Mouse (Mus musculus): ENCODE measurements around the gene Dnajc13. TPM values are rescaled to one million over a fixed set of nuclear protein-coding genes. Genes with fewer than 3 reads are reported as not detected.
A peak's percentile ranks its signal among the peaks of the same experiment; 100 is the strongest.

Dnajc13 gene
- polyA plus RNA-seq, 1 experiment: 86.3 TPM

DNA sequence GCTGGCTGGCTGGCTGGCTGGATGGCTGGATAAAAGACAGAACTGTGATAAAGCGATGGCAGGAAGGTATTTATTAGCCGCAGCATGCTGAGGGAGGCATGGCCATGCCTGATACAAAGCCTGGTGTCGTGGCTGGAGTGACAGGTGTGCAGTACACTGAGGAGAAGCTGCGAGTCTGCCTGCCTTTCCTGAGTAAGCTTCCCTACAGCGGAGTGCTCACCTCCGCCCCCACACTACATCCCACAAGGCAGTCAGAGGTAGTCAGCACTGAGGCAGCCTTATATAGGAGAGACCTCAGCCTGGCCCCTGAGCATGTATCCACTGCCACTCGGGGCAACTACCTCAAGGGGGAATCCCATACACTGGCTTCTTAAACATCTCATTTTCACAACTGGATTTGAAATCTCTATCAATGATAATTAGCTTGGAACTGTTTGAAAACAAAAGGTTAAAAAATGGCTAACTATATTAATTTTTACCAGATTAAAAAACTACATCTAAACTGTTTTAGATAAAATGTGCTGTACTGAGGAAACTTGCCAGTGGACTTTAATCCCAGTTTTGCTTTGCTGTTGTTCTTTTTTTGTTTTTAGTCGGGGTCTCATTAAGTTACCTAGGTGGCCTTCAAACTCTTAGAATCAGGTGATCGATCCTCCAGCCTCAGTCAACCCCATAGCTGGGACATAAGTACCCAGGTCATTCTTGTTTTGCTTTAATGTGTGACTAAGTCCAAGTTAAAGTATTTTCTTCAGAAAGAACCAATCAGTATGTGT, 8.1 kb downstream of the Dnajc13 start:
- no peak for DNase-seq (ENCODE audit: low read depth)
- TF ChIP-seq POLR2A (IDR thresholded peaks at IDR 0.05; ENCODE audit: borderline replicate concordance, extremely low read depth, insufficient read depth, insufficient read length, poor library complexity, severe bottlenecking) (no peak), CTCF (IDR thresholded peaks at IDR 0.05; ENCODE audit: borderline replicate concordance, extremely low read depth, insufficient read depth, insufficient read length) (no peak)

DNA sequence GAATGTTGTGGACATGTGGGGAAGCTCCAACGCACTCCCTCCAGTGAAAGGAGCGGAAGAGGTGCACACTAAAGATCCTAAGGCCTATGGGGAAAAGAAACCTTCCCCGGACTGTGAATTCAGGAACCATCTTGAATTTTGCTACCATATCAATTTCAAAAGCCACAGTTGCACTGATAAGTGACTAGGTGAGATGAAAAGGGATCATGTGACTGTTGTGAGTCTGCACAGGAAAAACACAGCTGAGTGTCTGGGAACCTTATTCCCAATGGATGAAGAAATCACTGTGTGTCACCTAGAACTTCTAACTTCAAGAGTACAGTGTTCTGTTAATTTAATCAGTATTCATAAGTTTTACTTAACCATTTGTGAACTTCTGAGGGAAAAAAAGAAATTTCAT, 10.1 kb downstream of the Dnajc13 start:
- TF ChIP-seq CTCF (IDR thresholded peaks at IDR 0.05; ENCODE audit: borderline replicate concordance, extremely low read depth, insufficient read depth, insufficient read length): no peak
- DNase-seq (ENCODE audit: low read depth): no peak

- no peak for DNase-seq (ENCODE audit: low read depth)
- no peak for TF ChIP-seq POLR2A (IDR thresholded peaks at IDR 0.05; ENCODE audit: borderline replicate concordance, extremely low read depth, insufficient read depth, insufficient read length, poor library complexity, severe bottlenecking)
- TF ChIP-seq CTCF (IDR thresholded peaks at IDR 0.05; ENCODE audit: borderline replicate concordance, extremely low read depth, insufficient read depth, insufficient read length): no peak
Measured at GRCm38 (mm10) chr9:104251687-104252086, 11.0 kb downstream of the Dnajc13 start.

- DNase-seq (ENCODE audit: low read depth): no peak
Measured at GRCm38 (mm10) chr9:104251111-104251510, 11.6 kb downstream of the Dnajc13 start.

DNA sequence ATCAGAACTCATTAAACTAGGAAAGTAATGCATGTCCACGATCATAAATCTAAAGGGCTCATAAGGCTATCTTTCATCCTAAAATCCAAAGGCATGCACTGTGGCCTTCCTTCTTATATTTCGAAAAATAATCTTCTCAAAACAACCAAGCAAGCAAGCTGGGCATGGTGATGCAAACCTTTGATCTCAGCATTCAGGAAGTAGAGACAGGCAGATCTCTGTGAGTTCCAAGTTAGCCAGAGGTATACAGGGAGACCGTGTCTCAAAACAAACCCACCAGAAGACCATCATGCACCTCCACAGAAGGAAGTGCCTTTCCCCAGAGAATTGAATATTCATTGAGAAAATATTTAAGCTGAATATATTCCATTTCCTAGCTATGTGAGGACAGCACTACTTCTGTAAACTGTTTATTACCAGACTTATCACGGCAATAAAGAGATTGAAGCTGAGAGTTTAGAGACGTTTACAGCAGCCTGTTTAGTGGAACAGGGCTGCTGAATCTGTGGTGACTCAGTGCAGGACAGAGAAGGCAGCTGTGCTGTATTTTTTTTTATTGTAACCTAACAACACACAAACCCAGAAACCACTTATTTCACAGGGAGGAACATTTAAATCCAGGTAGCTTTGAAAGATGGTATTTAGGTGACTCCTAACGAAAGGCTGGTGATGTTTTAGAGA, 15.3 kb downstream of the Dnajc13 start:
- no peak for DNase-seq (ENCODE audit: low read depth)
- TF ChIP-seq CTCF (IDR thresholded peaks at IDR 0.05; ENCODE audit: borderline replicate concordance, extremely low read depth, insufficient read depth, insufficient read length) (no peak), POLR2A (IDR thresholded peaks at IDR 0.05; ENCODE audit: borderline replicate concordance, extremely low read depth, insufficient read depth, insufficient read length, poor library complexity, severe bottlenecking) (no peak)

More at GRCm38 (mm10) chr9:104251111-104251510, 11.6 kb downstream of the Dnajc13 start:
- TF ChIP-seq CTCF (IDR thresholded peaks at IDR 0.05; ENCODE audit: borderline replicate concordance, extremely low read depth, insufficient read depth, insufficient read length): no peak
- no peak for TF ChIP-seq POLR2A (IDR thresholded peaks at IDR 0.05; ENCODE audit: borderline replicate concordance, extremely low read depth, insufficient read depth, insufficient read length, poor library complexity, severe bottlenecking)

DNA sequence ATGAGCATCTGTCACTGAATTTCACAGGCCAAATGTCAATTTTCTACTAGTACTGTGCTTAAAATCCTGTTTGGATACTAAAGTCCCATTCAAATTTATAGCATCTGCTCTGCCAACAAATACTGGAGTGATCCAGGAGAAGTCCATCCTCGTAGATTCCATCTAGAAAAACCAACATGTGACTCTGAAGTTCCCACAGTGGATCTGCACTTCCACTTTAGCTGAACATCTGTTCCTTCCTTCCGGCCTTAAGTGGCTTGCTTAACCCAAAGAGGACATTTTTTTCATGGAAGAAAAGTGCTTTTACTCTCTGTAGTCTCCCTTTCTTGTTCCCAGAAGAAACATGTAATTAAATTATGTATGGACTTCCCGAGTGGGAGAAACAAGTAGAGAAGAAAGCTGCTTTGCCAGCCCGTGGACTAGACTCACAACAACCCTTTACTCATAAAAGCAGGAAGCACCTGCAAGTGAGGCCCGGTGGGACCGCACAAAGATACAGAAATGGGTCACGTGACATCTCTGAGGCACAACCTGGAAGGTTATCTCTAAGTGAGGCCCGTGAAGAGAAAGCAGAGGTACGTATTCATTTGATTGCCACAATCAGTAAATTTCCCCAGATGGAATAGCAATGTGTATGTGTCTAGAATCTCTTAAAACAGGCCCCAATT, 18.8 kb downstream of the Dnajc13 start:
- TF ChIP-seq POLR2A (IDR thresholded peaks at IDR 0.05; ENCODE audit: borderline replicate concordance, extremely low read depth, insufficient read depth, insufficient read length, poor library complexity, severe bottlenecking) (no peak), CTCF (IDR thresholded peaks at IDR 0.05; ENCODE audit: borderline replicate concordance, extremely low read depth, insufficient read depth, insufficient read length) (no peak)
- no peak for DNase-seq (ENCODE audit: low read depth)

DNA sequence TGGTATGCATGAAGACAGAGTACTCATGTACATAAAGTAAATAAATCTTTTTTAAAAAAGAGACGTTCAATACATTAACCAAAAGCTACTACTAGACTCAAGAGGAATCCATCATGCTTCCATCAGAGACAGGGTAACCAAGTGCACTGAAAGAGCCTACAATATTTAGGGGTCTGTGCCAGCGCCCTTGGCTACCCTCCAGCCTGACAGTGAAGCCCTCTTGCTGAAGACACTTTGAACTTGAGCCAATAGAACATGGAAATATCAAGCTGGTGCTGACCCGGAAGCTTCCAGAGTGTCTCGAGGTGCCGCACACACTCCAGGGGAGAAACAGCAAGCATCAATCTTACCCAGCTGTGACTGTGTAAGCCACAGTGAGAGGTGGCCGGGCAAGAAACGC, 22.6 kb downstream of the Dnajc13 start:
- TF ChIP-seq POLR2A (IDR thresholded peaks at IDR 0.05; ENCODE audit: borderline replicate concordance, extremely low read depth, insufficient read depth, insufficient read length, poor library complexity, severe bottlenecking) (no peak), CTCF (IDR thresholded peaks at IDR 0.05; ENCODE audit: borderline replicate concordance, extremely low read depth, insufficient read depth, insufficient read length) (no peak)
- DNase-seq (ENCODE audit: low read depth): no peak

- DNase-seq (ENCODE audit: low read depth): no peak
Measured at GRCm38 (mm10) chr9:104239076-104239475, 23.7 kb downstream of the Dnajc13 start.

GRCm38 (mm10) chr9:104236256-104236930, 26.3 kb downstream of the Dnajc13 start:
- TF ChIP-seq POLR2A (IDR thresholded peaks at IDR 0.05; ENCODE audit: borderline replicate concordance, extremely low read depth, insufficient read depth, insufficient read length, poor library complexity, severe bottlenecking) (no peak), CTCF (IDR thresholded peaks at IDR 0.05; ENCODE audit: borderline replicate concordance, extremely low read depth, insufficient read depth, insufficient read length) (no peak)
- no peak for DNase-seq (ENCODE audit: low read depth)

More at GRCm38 (mm10) chr9:104239076-104239475, 23.7 kb downstream of the Dnajc13 start:
- TF ChIP-seq POLR2A (IDR thresholded peaks at IDR 0.05; ENCODE audit: borderline replicate concordance, extremely low read depth, insufficient read depth, insufficient read length, poor library complexity, severe bottlenecking): no peak

DNA sequence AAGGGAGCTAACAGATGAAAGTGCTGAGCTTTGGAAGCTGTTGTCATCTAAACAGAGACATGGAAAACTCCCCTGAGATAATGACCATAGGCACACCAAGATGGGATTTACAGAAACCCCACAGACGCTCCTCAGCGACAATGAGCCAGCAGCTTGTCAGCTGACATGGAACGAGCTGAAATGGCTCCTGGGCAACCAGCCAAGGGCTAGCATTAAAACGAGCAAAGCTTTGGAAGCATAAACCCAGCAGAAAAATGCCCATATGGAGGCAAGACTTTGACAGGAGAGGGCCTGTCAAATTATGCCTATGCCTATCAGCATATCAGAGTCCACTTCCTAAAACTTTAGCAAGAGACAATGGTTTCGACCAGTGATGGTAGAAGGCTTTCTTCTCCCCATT, 27.0 kb downstream of the Dnajc13 start:
- TF ChIP-seq POLR2A (IDR thresholded peaks at IDR 0.05; ENCODE audit: borderline replicate concordance, extremely low read depth, insufficient read depth, insufficient read length, poor library complexity, severe bottlenecking) (no peak), CTCF (IDR thresholded peaks at IDR 0.05; ENCODE audit: borderline replicate concordance, extremely low read depth, insufficient read depth, insufficient read length) (no peak)
- peak; percentile 91 for DNase-seq (ENCODE audit: low read depth)

- TF ChIP-seq POLR2A (IDR thresholded peaks at IDR 0.05; ENCODE audit: borderline replicate concordance, extremely low read depth, insufficient read depth, insufficient read length, poor library complexity, severe bottlenecking): no peak
- TF ChIP-seq CTCF (IDR thresholded peaks at IDR 0.05; ENCODE audit: borderline replicate concordance, extremely low read depth, insufficient read depth, insufficient read length): no peak
- DNase-seq (ENCODE audit: low read depth): no peak
Measured at GRCm38 (mm10) chr9:104233815-104234214, 28.9 kb downstream of the Dnajc13 start.

All from brain, embryonic 14.5 days (tissue).